Mouse (Mus musculus) c-Kit-positive CD71-positive TER-119-negative erythroid progenitor cells, embryonic 14.5 days (primary cell): ENCODE results near the gene Mrpl43.

Source experiments
- DNase-seq: peaks from one replicate; pipeline ENCODE4 v3.0.0-alpha.2; 2013; ENCODE audit warnings: low read depth

Gene Mrpl43

GRCm38 (mm10) chr19:45007425-45008191, 1.4 kb upstream of the Mrpl43 start:
- no peak for DNase-seq

- DNase-seq: no peak
These were observed 779 bp upstream of the Mrpl43 start for GRCm38 (mm10) chr19:45007021-45007420.

- peak; percentile 78 for DNase-seq
These were observed 798 bp downstream of the Mrpl43 start, which contains the start of gene Twnk for GRCm38 (mm10) chr19:45005444-45005843. Gene Twnk, plus strand, starts transcription at chr19:45005663.

- no peak for DNase-seq
These were observed 2.3 kb downstream of the Mrpl43 start for GRCm38 (mm10) chr19:45003740-45004516.

- DNase-seq: no peak
These were observed 3.9 kb downstream of the Mrpl43 start for GRCm38 (mm10) chr19:45002301-45002700.

- DNase-seq: no peak
These were observed 6.6 kb downstream of the Mrpl43 start for GRCm38 (mm10) chr19:44999647-45000046.

- DNase-seq: no peak
These were observed 8.5 kb downstream of the Mrpl43 start for GRCm38 (mm10) chr19:44997786-44998185.

GRCm38 (mm10) chr19:44992712-44993111, 13.5 kb downstream of the Mrpl43 start:
- no peak for DNase-seq

GRCm38 (mm10) chr19:44992246-44992645, 14.0 kb downstream of the Mrpl43 start:
- no peak for DNase-seq

- DNase-seq: no peak
These were observed 15.2 kb downstream of the Mrpl43 start for GRCm38 (mm10) chr19:44991031-44991430.

GRCm38 (mm10) chr19:44989567-44990495, 16.4 kb downstream of the Mrpl43 start:
- no peak for DNase-seq

- no peak for DNase-seq
These were observed 17.2 kb downstream of the Mrpl43 start, which contains the start of gene Sema4g for GRCm38 (mm10) chr19:44988831-44989566. Gene Sema4g, plus strand, starts transcription at chr19:44989101.

GRCm38 (mm10) chr19:44988321-44988720, 17.9 kb downstream of the Mrpl43 start:
- no peak for DNase-seq

GRCm38 (mm10) chr19:44987851-44988250, 18.4 kb downstream of the Mrpl43 start:
- DNase-seq: no peak

GRCm38 (mm10) chr19:44987004-44987403, 19.2 kb downstream of the Mrpl43 start:
- no peak for DNase-seq

GRCm38 (mm10) chr19:44985159-44985988, 20.9 kb downstream of the Mrpl43 start:
- DNase-seq: no peak

- DNase-seq: no peak
These were observed 21.8 kb downstream of the Mrpl43 start for GRCm38 (mm10) chr19:44984420-44984819.

- no peak for DNase-seq
These were observed 22.9 kb downstream of the Mrpl43 start for GRCm38 (mm10) chr19:44983366-44983765.

- no peak for DNase-seq
These were observed 23.6 kb downstream of the Mrpl43 start for GRCm38 (mm10) chr19:44982477-44983115.

GRCm38 (mm10) chr19:44980787-44981186, 25.5 kb downstream of the Mrpl43 start:
- no peak for DNase-seq
